Mouse (Mus musculus): ENCODE measurements around the gene Skp2.

GRCm38 (mm10) chr15:9134891-9135507, 20.2 kb downstream of the Skp2 start:
- TF ChIP-seq CTCF (conservative IDR thresholded peaks at IDR 0.05; ENCODE audit: insufficient read depth, insufficient read length, low read depth, low read length) (no peak), POLR2A (IDR thresholded peaks at IDR 0.05; ENCODE audit: low read depth, low read length) (no peak)

All from kidney, adult 2 months (tissue).